Mouse (Mus musculus) heart, adult 9 months (tissue): ENCODE data around the gene Xrcc2.

Experiments
- DNase-seq, 2 experiments: peaks; one replicate each; pipeline ENCODE4 v3.0.0; 2022; ENCODE audit warnings: low spot score in 2 of 2

Gene Xrcc2

DNA sequence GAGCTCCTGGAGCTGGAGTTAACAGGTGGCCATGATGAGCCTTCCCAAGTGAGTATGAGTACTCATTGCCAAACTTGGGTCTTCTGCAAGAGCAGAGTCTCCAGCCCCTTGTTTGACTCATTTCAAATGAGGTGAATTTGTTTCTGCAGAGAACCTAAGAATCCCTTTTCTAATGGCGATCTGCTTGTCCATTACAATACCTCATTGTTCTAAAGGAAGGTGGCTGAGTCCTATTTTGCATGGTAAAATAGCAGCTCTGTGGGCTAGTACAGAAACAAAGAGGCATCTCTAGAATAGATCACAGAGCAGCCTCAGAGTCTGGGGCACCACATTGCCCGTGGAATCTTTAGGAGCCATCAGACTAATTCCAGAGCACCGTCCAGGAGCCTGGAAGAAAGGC is 34.6 kb downstream of the Xrcc2 start:
- DNase-seq = no peak

GRCm38 (mm10) chr5:25668306-25668705 is 37.3 kb downstream of the Xrcc2 start:
- DNase-seq = no peak

DNA sequence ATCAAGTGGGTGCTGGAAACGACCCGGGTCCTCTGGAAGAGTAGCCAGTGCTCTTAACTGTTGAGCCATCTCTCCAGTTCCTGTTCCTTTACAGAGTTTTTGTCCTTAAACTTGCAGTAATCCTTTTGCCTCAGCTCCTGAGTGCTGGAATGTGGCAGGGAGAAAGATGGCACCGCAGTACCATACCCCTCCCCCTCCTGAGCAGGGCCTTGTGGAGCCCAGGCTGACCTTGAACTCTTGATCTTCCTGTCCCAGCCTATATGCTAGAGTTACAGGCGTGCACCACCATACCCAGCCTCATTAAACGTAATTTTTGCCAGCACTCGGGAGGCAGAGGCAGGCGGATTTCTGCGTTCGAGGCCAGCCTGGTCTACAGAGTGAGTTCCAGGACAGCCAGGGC is 38.9 kb downstream of the Xrcc2 start:
- no peak for DNase-seq

- DNase-seq = no peak
Observed at GRCm38 (mm10) chr5:25666108-25666507, 39.5 kb downstream of the Xrcc2 start.

DNA sequence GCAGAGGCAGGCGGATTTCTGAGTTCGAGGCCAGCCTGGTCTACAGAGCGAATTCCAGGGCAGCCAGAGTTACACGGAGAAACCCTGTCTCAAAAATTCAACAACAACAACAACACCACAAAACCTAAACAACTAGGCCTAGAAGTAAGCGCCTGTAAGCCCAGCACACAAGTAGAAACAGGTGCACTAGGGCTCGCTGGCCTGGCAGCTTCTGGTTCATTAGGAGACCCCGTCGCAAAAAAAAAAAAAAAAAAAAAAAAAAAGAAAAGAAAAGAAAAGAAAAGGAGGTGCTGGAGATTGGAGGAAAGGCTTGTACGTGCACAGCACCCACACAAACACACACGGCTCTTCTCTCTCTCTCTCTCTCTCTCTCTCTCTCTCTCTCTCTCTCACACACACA is 40.1 kb downstream of the Xrcc2 start:
- no peak for DNase-seq

DNA sequence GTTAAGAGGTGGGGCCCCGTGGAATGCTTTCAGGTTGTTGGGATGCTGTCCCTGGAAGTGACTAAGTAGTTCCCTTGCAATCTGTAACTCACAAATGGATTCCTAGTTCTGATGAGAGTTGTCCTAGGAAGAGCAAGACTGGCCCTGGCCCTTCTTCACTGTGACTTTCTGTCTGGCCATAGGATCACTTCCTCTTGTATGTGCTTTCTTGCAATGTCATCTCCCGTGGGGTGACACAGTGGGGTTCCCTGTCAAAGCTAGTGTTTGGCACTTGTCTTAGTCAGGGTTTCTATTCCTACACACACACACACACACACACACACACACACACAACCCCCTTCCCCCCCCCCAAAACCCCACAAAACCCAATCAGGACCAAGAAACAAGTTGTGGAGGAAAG is 42.5 kb downstream of the Xrcc2 start:
- no peak for DNase-seq

DNA sequence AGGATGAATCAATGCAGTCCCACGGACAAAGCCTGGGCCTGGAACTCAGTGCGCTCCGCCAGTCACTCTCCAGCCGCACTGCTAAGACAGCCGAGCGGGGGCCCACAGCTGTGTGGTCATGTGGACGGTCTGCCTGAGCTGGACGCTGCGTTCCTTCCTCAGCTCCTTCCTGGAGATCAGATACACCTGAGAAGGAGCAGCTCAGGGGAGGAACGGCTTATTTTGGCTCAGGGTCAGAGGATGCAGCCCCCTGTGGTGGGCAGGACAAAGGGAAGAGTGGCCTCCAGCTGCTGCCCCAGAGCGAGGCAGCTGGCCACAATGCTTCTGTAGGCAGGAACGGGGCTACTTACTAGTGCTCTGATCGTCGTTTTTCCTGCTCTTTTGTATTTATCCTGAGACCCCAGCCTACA is 51.0 kb downstream of the Xrcc2 start:
- no peak for DNase-seq

- DNase-seq = no peak
Observed at GRCm38 (mm10) chr5:25653377-25653776, 52.2 kb downstream of the Xrcc2 start.

GRCm38 (mm10) chr5:25652435-25652834 is 53.2 kb downstream of the Xrcc2 start:
- DNase-seq = peak in 1 of 2 experiments; percentile 7

GRCm38 (mm10) chr5:25645661-25646364 is 59.8 kb downstream of the Xrcc2 start:
- no peak for DNase-seq

- DNase-seq = no peak
Observed at GRCm38 (mm10) chr5:25644509-25644908, 61.1 kb downstream of the Xrcc2 start.

- DNase-seq = no peak
Observed at GRCm38 (mm10) chr5:25642741-25643140, 62.9 kb downstream of the Xrcc2 start.
